Mouse (Mus musculus) liver, postnatal 0 days (tissue): ENCODE results near the gene Mospd3. TPM values are rescaled to one million over a fixed set of nuclear protein-coding genes. Genes with fewer than 3 reads are reported as not detected.

Source experiments
- ATAC-seq: fragments of 200-750 bp; cut with Nextera tagmentation; 2 replicates; pipeline ENCODE4 v1.8.0; 2017; ENCODE audit warnings: mild to moderate bottlenecking, moderate library complexity
- DNase-seq: peaks from one replicate; pipeline ENCODE4 v3.0.0-alpha.2; 2016
- H3K27ac ChIP-seq: fragments of 300-500 bp; sonication (generic); 2 replicates; pipeline ENCODE4 v1.5.1; 2014; ENCODE audit warnings: antibody characterized with exemption, moderate library complexity, mild to moderate bottlenecking, low read depth
- H3K27me3 ChIP-seq: fragments of 300-500 bp; sonication (generic); 2 replicates; pipeline ENCODE4 v1.6.1; 2014; ENCODE audit warnings: low read length, control low read depth, mixed read lengths; ENCODE audit not compliant: insufficient read depth
- H3K36me3 ChIP-seq: fragments of 300-500 bp; sonication (generic); replicated peaks from 2 replicates; pipeline ENCODE4 v1.6.1; 2014; ENCODE audit warnings: mild to moderate bottlenecking, control low read depth, low read length, moderate library complexity, mixed read lengths; ENCODE audit not compliant: insufficient read depth
- H3K4me1 ChIP-seq: fragments of 300-500 bp; sonication (generic); 2 replicates; pipeline ENCODE4 v1.6.1; 2014; ENCODE audit warnings: antibody characterized with exemption, mild to moderate bottlenecking, control low read depth; ENCODE audit not compliant: insufficient read depth
- H3K4me2 ChIP-seq: fragments of 300-500 bp; sonication (generic); 2 replicates; pipeline ENCODE4 v1.6.1; 2014; ENCODE audit warnings: low read depth, mild to moderate bottlenecking, low read length, moderate library complexity, mixed read lengths
- H3K4me3 ChIP-seq: fragments of 300-500 bp; sonication (generic); 2 replicates; pipeline ENCODE4 v1.5.1; 2014; ENCODE audit warnings: low read depth, low read length
- H3K9ac ChIP-seq: fragments of 300-500 bp; sonication (generic); replicated peaks from 2 replicates; pipeline ENCODE4 v1.6.1; 2014; ENCODE audit warnings: mild to moderate bottlenecking, moderate library complexity
- H3K9me3 ChIP-seq: fragments of 300-500 bp; sonication (generic); 2 replicates; pipeline ENCODE4 v1.6.1; 2016; ENCODE audit warnings: mild to moderate bottlenecking, control low read depth, low read length, mixed read lengths
- CTCF ChIP-seq: sonication (generic); IDR thresholded peaks from 2 replicates; pipeline ENCODE4 v1.5.1; 2016; ENCODE audit warnings: antibody characterized with exemption, low read depth
- EP300 ChIP-seq: IDR thresholded peaks from 2 replicates; pipeline ENCODE4 v1.6.1; 2016; ENCODE audit warnings: antibody characterized with exemption, low read depth, mild to moderate bottlenecking
- WGBS: fragments of 180-500 bp; shearing (Covaris S2); extraction: QIAGEN DNeasy Blood & Tissue Kit; methylation state at CpG from one replicate; pipeline ENCODE4 v1.1.7; 2014; ENCODE audit not compliant: insufficient replicate concordance; 5-methylcytosine and 5-hydroxymethylcytosine counted together
- polyA plus RNA-seq: library from polyadenylated mRNA; unstranded; fragments of >200 nt; fragmentation: Nextera tagmentation; extraction: Ambion mirVana; gene quantifications from 2 replicates; pipeline ENCODE4 v1.2.1, GENCODE M21; 2015

The Mospd3 gene
- polyA plus RNA-seq, 1 experiment from 2014 or later: 26.2 TPM

DNA sequence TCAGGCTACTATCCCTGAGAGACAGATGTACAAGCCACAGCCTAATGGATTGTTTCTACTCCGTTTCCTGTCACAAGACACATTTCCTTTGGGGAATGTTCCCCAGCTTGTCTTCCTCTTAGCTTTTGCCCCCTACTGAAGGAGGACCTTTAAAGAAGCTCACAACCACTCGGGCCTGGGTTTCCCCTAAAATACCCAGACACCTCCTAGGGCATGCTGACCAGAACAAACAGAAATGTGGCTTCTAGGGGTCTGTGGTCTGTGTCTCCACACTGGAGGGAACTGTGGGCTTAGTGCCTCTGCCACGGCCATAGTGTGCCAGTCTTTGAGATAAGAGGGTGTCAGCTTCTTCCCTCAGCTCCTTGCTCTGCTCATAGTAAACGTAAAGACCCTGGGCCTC, 30.7 kb upstream of the Mospd3 start:
- H3K9me3 ChIP-seq: no peaks in the 10 kb centered on the region
- ATAC-seq (no peak), DNase-seq (no peak)
- H3K9ac ChIP-seq: peak overlapping the region; percentile 94
- H3K27ac ChIP-seq: peak overlapping the region; percentile 99
- H3K4me2 ChIP-seq: peak overlapping the region; percentile 85
- peaks cover 30% of the 10 kb centered on the region for H3K36me3 ChIP-seq
- 28% methylated on average over 4 of the region's 4 CpGs for WGBS
- H3K4me1 ChIP-seq: peaks cover 44% of the 10 kb centered on the region
- H3K27me3 ChIP-seq: no peaks in the 10 kb centered on the region
- TF ChIP-seq EP300: no peak
- no peak for TF ChIP-seq CTCF
- peak overlapping the region; percentile 96 for H3K4me3 ChIP-seq

DNA sequence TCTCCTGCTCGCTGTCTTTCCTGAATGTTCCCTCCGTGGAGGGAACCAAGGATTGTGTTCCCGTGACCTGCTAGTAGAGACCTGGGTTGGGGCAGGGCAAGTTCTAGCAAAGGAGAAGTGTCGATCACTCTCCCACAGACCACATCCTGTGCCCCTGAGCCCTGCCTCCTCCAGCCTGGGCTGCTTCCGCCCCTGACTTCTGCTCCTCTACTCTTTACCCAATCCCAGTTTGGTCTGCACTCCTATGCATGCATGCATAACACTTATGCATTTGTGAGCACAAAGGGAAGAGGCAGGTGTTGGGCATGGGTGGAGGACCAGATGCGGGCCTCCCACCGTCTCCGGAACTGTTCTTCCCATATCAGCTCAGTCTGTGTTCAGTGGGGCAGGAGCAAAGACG, 30.3 kb upstream of the Mospd3 start:
- no peaks in the 10 kb centered on the region for H3K9me3 ChIP-seq
- ATAC-seq: no peak
- H3K9ac ChIP-seq: peak overlapping the region; percentile 94
- peak overlapping the region; percentile 96 for H3K4me3 ChIP-seq
- H3K4me1 ChIP-seq: peaks cover 44% of the 10 kb centered on the region
- WGBS: 25% methylated on average over 9 of the region's 9 CpGs
- H3K27ac ChIP-seq: peak overlapping the region; percentile 99
- H3K4me2 ChIP-seq: peak overlapping the region; percentile 85
- no peaks in the 10 kb centered on the region for H3K27me3 ChIP-seq
- peaks cover 25% of the 10 kb centered on the region for H3K36me3 ChIP-seq
- peak; percentile 72 for DNase-seq
- TF ChIP-seq EP300: no peak
- TF ChIP-seq CTCF: no peak

DNA sequence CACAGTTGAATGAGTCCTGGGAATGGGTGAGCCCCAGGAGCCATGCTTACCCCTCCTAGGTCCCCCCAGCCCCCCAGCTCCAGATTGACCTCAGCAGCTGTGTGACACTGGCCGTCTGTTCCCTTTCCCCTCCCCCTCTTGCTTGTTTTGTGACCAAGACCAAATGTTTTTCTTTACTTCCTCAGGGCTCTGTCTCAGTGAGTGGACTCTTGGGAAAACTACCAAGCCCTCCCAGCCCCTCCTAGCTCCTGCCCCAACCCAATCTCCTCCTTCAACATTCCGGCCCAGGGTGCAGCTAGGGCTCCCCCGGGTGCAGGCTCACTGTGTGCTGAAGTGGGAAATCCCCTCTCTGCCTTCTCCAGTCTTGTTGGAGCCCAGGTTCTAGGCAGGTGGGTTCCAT, 29.7 kb upstream of the Mospd3 start:
- Histone ChIP-seq H3K4me3 (peak overlapping the region; percentile 96), H3K36me3 (peaks cover 21% of the 10 kb centered on the region), H3K9me3 (no peaks in the 10 kb centered on the region), H3K9ac (peak overlapping the region; percentile 94), H3K27ac (peak overlapping the region; percentile 99), H3K4me2 (peak overlapping the region; percentile 85), H3K4me1 (peaks cover 44% of the 10 kb centered on the region), H3K27me3 (no peaks in the 10 kb centered on the region)
- 10% methylated on average over 3 of the region's 3 CpGs for WGBS
- no peak for TF ChIP-seq CTCF
- TF ChIP-seq EP300: no peak
- ATAC-seq (no peak), DNase-seq (no peak)

DNA sequence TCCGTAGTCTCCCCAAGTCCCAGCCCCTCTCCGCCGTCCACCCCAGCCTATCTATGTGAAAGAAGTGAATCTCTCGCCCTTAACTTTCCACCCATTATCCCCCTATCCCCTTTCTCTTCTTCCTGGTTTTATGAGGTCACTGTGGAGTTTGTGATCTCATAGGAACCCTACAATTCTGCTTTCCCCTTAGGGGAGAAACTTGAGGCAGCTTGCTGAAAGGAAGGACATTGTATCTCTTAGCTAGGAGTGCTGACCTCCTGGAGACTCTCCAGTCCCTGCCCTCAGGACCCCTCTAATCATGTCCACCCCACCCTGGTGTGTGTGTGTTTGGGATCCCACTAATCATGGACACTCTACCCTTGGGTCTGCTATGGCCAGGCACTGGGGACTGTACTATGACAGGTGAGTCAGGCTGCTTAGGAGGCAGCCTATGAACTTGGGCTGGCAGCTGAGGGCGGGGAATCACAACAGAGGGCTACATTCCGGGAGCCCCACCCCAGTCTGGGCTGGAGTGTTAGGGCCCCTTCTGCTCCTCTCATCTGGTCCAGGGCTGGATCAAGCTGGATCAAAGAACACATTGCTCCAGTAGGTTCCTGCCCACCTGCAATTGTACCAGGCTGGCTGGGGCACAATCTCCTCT, 29.2 kb upstream of the Mospd3 start:
- Histone ChIP-seq H3K27ac (peak overlapping the region; percentile 99), H3K4me1 (peaks cover 44% of the 10 kb centered on the region), H3K27me3 (no peaks in the 10 kb centered on the region), H3K4me3 (peak overlapping the region; percentile 96), H3K9me3 (no peaks in the 10 kb centered on the region), H3K4me2 (peak overlapping the region; percentile 85), H3K36me3 (peaks cover 15% of the 10 kb centered on the region), H3K9ac (peak overlapping the region; percentile 94)
- no peak for TF ChIP-seq CTCF
- TF ChIP-seq EP300: no peak
- ATAC-seq: no peak
- DNase-seq: no peak
- 5% methylated on average over 6 of the region's 6 CpGs for WGBS

DNA sequence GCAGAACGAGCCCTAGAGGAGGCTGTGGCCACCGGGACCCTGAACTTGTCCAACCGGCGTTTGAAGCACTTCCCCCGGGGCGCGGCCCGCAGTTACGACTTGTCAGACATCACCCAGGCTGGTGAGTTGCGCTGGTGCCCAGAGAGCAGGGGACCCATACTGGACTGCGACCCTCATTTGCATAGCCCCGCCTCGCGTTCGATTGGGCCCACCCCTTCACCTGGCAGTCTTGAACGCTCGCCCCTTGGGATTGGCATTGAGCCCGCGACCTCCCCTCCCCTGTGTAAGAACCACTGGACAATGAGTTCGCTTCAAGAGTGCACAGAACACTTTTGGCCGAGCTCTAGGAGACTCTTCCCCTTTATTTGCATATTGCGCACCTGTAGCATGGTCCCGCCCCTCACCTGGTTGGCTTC, 28.5 kb upstream of the Mospd3 start:
- Histone ChIP-seq H3K4me2 (peak overlapping the region; percentile 85), H3K27ac (peak overlapping the region; percentile 99), H3K4me1 (peaks cover 45% of the 10 kb centered on the region), H3K36me3 (peaks cover 13% of the 10 kb centered on the region), H3K9me3 (no peaks in the 10 kb centered on the region), H3K27me3 (no peaks in the 10 kb centered on the region), H3K9ac (peak overlapping the region; percentile 94), H3K4me3 (peak overlapping the region; percentile 96)
- under 1% methylated on average over 21 of the region's 23 CpGs for WGBS
- ATAC-seq (peak; percentile 23), DNase-seq (peak; percentile 82)
- TF ChIP-seq CTCF (no peak), EP300 (no peak; the same call in 1 of the 2 replicates)

DNA sequence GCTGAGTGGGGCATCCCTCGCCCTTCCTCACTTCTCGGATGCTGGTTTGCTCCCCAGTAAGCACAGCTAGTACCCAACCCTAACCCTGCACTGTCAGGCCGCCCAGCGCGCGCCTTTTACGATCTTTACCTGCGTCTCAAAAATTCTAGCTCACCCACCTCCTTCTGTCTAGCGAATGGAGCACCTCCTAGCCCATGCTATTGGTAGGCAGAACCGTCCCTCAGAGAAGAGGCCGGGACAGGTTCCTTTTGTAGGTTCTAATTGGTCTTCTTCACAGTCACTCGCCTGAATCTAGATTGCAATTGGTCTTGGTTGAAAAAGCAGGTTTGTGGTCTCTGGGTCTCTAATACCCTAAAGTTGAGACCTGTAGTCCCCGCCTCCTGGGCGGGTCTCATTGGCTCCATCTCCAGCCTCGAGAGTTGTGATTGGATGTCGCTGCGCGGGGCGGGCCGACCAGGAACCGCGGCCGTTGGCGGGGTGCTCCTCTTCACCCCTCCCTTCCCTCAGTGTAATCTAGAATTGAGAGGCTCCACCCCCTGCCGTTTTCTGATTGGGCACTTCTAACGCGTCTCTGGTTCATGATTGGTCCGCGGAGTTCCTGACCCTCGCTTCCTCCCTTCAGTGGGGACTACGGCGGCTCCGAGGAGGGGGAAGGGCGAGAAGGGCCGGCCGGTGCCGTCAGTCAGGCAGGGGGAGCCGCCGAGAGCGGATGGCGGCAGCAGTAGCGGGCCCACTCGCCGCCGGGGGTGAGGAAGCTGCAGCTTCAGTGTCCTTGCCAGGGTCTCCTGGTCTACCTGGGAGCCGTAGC, 27.8 kb upstream of the Mospd3 start, which contains the start of the genes Fbxo24, Lrch4 and Gm20605:
Fbxo24 (minus strand) TSS at position 505 of the 808 bp plus-strand sequence.
Lrch4 (plus strand) TSS at position 624 of the 808 bp plus-strand sequence.
Gm20605 (plus strand) TSS at position 678 of the 808 bp plus-strand sequence.
- peak; percentile 99 for DNase-seq
- WGBS: under 1% methylated on average over 45 of the region's 46 CpGs
- Histone ChIP-seq H3K27ac (peak within 1 kb of the TSS; percentile 99), H3K9me3 (no peaks in the 10 kb centered on the region), H3K9ac (peak within 1 kb of the TSS; percentile 94), H3K4me2 (peak within 1 kb of the TSS; percentile 86), H3K4me1 (peaks cover 46% of the 10 kb centered on the region), H3K27me3 (no peaks in the 10 kb centered on the region), H3K4me3 (peak within 1 kb of the TSS; percentile 96), H3K36me3 (peaks cover 7% of the 10 kb centered on the region)
- peak; percentile 95 for ATAC-seq
- TF ChIP-seq CTCF: peak; percentile 34
- peak; percentile 52 for TF ChIP-seq EP300
